Mouse (Mus musculus) ES-Bruce4 (cell line): ENCODE measurements at regions not wholly inside any gene's neighbourhood (a gene's known extent, or its start where the extent isn't known, plus 50 kb on each side); places are given as distances from the start of the nearest gene placed in this dataset.

ENCODE experiments used
- CTCF ChIP-seq: IDR thresholded peaks from one replicate; pipeline ENCODE4 v1.8.1; 2011; ENCODE audit warnings: low read depth, low read length
- EP300 ChIP-seq: IDR thresholded peaks from 2 replicates; pipeline ENCODE4 v1.6.1; 2011; ENCODE audit warnings: low read depth, low read length; ENCODE audit not compliant: insufficient read depth
- POLR2A ChIP-seq: IDR thresholded peaks from one replicate; pipeline ENCODE4 v1.8.1; 2011; ENCODE audit warnings: low read length; ENCODE audit not compliant: insufficient read depth

DNA sequence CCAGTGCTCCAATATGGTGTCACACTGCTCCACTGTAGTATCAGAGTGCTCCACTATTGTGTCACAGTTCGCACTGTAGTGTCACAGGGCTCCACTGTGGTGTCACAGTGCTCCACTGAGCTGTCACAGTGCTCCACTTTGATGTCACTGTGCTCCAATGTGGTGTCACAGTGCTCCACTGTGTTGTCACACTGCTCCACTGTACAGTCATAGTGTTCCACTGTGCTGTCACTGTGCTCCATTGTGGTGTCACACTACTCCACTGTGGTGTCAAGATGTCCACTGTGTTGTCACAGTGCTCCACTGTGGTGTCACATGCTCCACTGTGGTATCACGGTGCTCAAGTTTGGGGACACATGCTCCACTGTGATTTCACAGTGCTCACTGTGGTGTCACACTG is 104.8 kb upstream of the Scaf8 start:
- TF ChIP-seq CTCF (no peak), POLR2A (no peak), EP300 (no peak)
